Mouse (Mus musculus) CH12.LX (cell line): ENCODE results near the gene Appbp2. TPM values are rescaled to one million over a fixed set of nuclear protein-coding genes. Genes with fewer than 3 reads are reported as not detected.

Experiments used
- DNase-seq: peaks from one replicate; pipeline ENCODE4 v3.0.0-alpha.2; 2013; ENCODE audit errors: extremely low read depth
- H3K27ac ChIP-seq: 2 replicates; pipeline ENCODE4 v1.5.1; 2012; ENCODE audit warnings: low read depth, mild to moderate bottlenecking, control low read depth, moderate library complexity; ENCODE audit not compliant: insufficient read depth
- H3K27me3 ChIP-seq: replicated peaks from 2 replicates; pipeline ENCODE3; 2012; ENCODE audit warnings: inconsistent platforms
- H3K36me3 ChIP-seq, 2 experiments: replicated peaks in 1 of 2; 2 replicates each; pipeline versions ENCODE3 to v1.6.1; 2012; ENCODE audit warnings: inconsistent platforms in 1 of 2, low read length in 1 of 2, mild to moderate bottlenecking in 1 of 2, mixed read lengths in 1 of 2, moderate library complexity in 1 of 2; ENCODE audit not compliant: control insufficient read depth in 1 of 2, insufficient read depth in 1 of 2
- H3K4me1 ChIP-seq, 2 experiments: 2 replicates each; pipeline ENCODE4 v1.6.1; 2012; ENCODE audit warnings: inconsistent platforms in 1 of 2, moderate library complexity in 1 of 2; ENCODE audit not compliant: insufficient read depth in 2 of 2, control insufficient read depth in 1 of 2
- H3K4me2 ChIP-seq: 2 replicates; pipeline ENCODE4 v1.6.1; 2012; ENCODE audit warnings: low read depth, mild to moderate bottlenecking, control low read depth; ENCODE audit not compliant: poor library complexity, insufficient read depth, severe bottlenecking
- H3K4me3 ChIP-seq, 3 experiments: fragments of 150-350 bp in 1 of 3; sonication (generic) in 1 of 3; replicated peaks in 1 of 3; 2 replicates each; pipeline versions ENCODE3 to v1.5.1; 2011 to 2012; ENCODE audit warnings: low read depth in 2 of 3, low read length in 2 of 3, mild to moderate bottlenecking in 2 of 3, moderate library complexity in 2 of 3, control low read depth in 1 of 3, improper control_type of control experiment in 1 of 3, inconsistent platforms in 1 of 3, mixed read lengths in 1 of 3; ENCODE audit not compliant: poor library complexity in 1 of 3
- H3K79me2 ChIP-seq: replicated peaks from 2 replicates; pipeline ENCODE4 v1.6.1; 2012; ENCODE audit warnings: mild to moderate bottlenecking, moderate library complexity; ENCODE audit not compliant: control insufficient read depth, poor library complexity, insufficient read depth, severe bottlenecking; ENCODE audit errors: extremely low read depth
- H3K9ac ChIP-seq: 2 replicates; pipeline ENCODE4 v1.6.1; 2012; ENCODE audit warnings: low read depth, mild to moderate bottlenecking, control low read depth, moderate library complexity; ENCODE audit not compliant: insufficient read depth
- H3K9me3 ChIP-seq: replicated peaks from 2 replicates; pipeline ENCODE3; 2012; ENCODE audit warnings: low read length, inconsistent platforms, mixed read lengths
- CHD2 ChIP-seq: IDR thresholded peaks from 2 replicates; pipeline ENCODE4 v1.6.1; 2011; ENCODE audit warnings: low read length, improper control_type of control experiment
- CTCF ChIP-seq, 2 experiments: IDR thresholded peaks in 1 of 2; conservative IDR thresholded peaks in 1 of 2; 2 replicates each; pipeline ENCODE4 v1.5.1; 2011 to 2012; ENCODE audit warnings: low read depth in 2 of 2, low read length in 2 of 2, improper control_type of control experiment in 1 of 2, inconsistent platforms in 1 of 2, mild to moderate bottlenecking in 1 of 2, moderate library complexity in 1 of 2
- EP300 ChIP-seq: IDR thresholded peaks from 2 replicates; pipeline ENCODE4 v1.6.1; 2011; ENCODE audit warnings: low read length, improper control_type of control experiment
- GABPA ChIP-seq: IDR thresholded peaks from 2 replicates; pipeline ENCODE4 v1.6.1; 2012; ENCODE audit warnings: low read depth, low read length, improper control_type of control experiment, inconsistent platforms; ENCODE audit not compliant: insufficient replicate concordance
- HCFC1 ChIP-seq: IDR thresholded peaks from 2 replicates; pipeline ENCODE4 v1.6.1; 2012; ENCODE audit warnings: low read depth, mild to moderate bottlenecking, inconsistent platforms, low read length, improper control_type of control experiment
- JUN ChIP-seq: IDR thresholded peaks from 2 replicates; pipeline ENCODE4 v1.6.1; 2011; ENCODE audit warnings: low read depth, mild to moderate bottlenecking, low read length, improper control_type of control experiment, moderate library complexity; ENCODE audit not compliant: insufficient read depth
- MEF2A ChIP-seq: IDR thresholded peaks from 2 replicates; pipeline ENCODE4 v1.6.1; 2014; ENCODE audit warnings: low read depth, mild to moderate bottlenecking, inconsistent platforms, low read length, improper control_type of control experiment, borderline replicate concordance
- MXI1 ChIP-seq: IDR thresholded peaks from 2 replicates; pipeline ENCODE4 v1.6.1; 2011; ENCODE audit warnings: mild to moderate bottlenecking, low read depth, low read length, improper control_type of control experiment
- MYC ChIP-seq: IDR thresholded peaks from 2 replicates; pipeline ENCODE4 v1.6.1; 2011; ENCODE audit warnings: low read depth, mild to moderate bottlenecking, improper control_type of control experiment, low read length
- NELFE ChIP-seq: IDR thresholded peaks from 2 replicates; pipeline ENCODE4 v1.6.1; 2011; ENCODE audit warnings: low read depth, low read length, improper control_type of control experiment
- NRF1 ChIP-seq: IDR thresholded peaks from 2 replicates; pipeline ENCODE4 v1.6.1; 2014; ENCODE audit warnings: low read depth, mild to moderate bottlenecking, inconsistent platforms, low read length, improper control_type of control experiment, moderate library complexity
- PAX5 ChIP-seq: IDR thresholded peaks from 2 replicates; pipeline ENCODE4 v1.6.1; 2012; ENCODE audit warnings: low read length, inconsistent platforms, mixed read lengths
- POLR2A ChIP-seq: IDR thresholded peaks from 2 replicates; pipeline ENCODE4 v1.6.1; 2011; ENCODE audit warnings: low read depth, mild to moderate bottlenecking, improper control_type of control experiment, low read length
- POLR2AphosphoS2 ChIP-seq: IDR thresholded peaks from 2 replicates; pipeline ENCODE4 v1.6.1; 2011; ENCODE audit warnings: low read depth, low read length, improper control_type of control experiment
- RCOR1 ChIP-seq: conservative IDR thresholded peaks from 2 replicates; pipeline ENCODE4 v1.6.1; 2012; ENCODE audit warnings: low read depth, mild to moderate bottlenecking, inconsistent platforms, low read length, improper control_type of control experiment
- USF1 ChIP-seq: IDR thresholded peaks from 2 replicates; pipeline ENCODE4 v1.6.1; 2014; ENCODE audit warnings: low read depth, mild to moderate bottlenecking, inconsistent platforms, low read length, improper control_type of control experiment
- USF2 ChIP-seq: conservative IDR thresholded peaks from 2 replicates; pipeline ENCODE4 v1.6.1; 2011; ENCODE audit warnings: low read depth, low read length, improper control_type of control experiment
- ZKSCAN1 ChIP-seq: IDR thresholded peaks from 2 replicates; pipeline ENCODE4 v1.6.1; 2012; ENCODE audit warnings: low read depth, inconsistent platforms, low read length, improper control_type of control experiment, borderline replicate concordance
- ZNF384 ChIP-seq: IDR thresholded peaks from 2 replicates; pipeline ENCODE4 v1.6.1; 2012; ENCODE audit warnings: low read depth, low read length, improper control_type of control experiment, inconsistent platforms
- dilution Hi-C: fragments of 300-500 bp; cut with MboI; formaldehyde crosslinking; loops from 2 replicates; pipeline ENCODE4 v1.14.3; 2020; ENCODE audit warnings: low sequenced_read_pairs; ENCODE audit not compliant: extremely low pct_unique_long_range_greater_than_20kb, extremely low pct_ligation_motif_present
- in situ Hi-C: fragments of 300-500 bp; cut with MboI; formaldehyde crosslinking; loops from 3 replicates; pipeline ENCODE4 v1.14.3; 2019; ENCODE audit warnings: low sequenced_read_pairs, low pct_ligation_motif_present, low pct_unique_long_range_greater_than_20kb, mixed read lengths
- polyA plus RNA-seq: library from polyadenylated mRNA; unstranded; fragments of >175 nt; gene quantifications from 2 replicates; pipeline ENCODE4 v1.2.1, GENCODE M21; 2012; ENCODE audit warnings: low read depth; ENCODE audit not compliant: insufficient read length
- total RNA-seq, 2 experiments: library from RNA; depleted of rRNA; stranded (reverse); fragments of 300-350 nt in 1 of 2; fragments of >200 nt in 1 of 2; gene quantifications; 2 replicates each; pipeline ENCODE4 v1.2.3; 2012 to 2014

Gene Appbp2
- total and polyA plus RNA-seq, 3 experiments = 31.1 to 37.4 (median 36.6) TPM

DNA sequence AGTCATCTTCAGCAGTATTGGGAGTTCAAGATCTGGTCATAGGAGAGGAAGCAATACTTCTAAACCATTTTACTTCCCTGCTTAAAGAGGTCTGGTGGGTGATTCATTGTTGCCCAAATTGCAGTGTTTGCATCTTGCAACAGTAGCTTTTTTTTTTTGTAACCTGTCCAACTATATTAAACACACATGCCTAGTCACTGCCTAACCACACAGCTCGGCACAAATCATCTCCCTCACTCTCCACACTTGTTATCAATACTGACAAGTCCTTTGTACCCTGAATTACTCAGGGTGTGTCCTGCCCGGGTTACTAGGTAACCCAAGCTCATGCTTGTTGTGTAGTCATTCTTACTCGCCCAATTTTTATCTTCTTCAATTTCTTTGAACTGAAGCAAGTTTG is 15.5 kb upstream of the Appbp2 start:
- Histone ChIP-seq H3K4me3 (no peak overlapping the region), H3K4me2 (no peak overlapping the region), H3K36me3 (no peaks in the 10 kb centered on the region), H3K27me3 (no peaks in the 10 kb centered on the region), H3K9me3 (no peaks in the 10 kb centered on the region), H3K9ac (no peak overlapping the region), H3K79me2 (no peaks in the 10 kb centered on the region), H3K4me1 (peaks cover 0 to 3% of the 10 kb centered on the region in 2 experiments; a peak in 1 of 4 replicates), H3K27ac (no peak overlapping the region)
- in situ Hi-C loops (loop anchor here (10.0 kb wide), 1 partner anchor 336 kb away; the partner anchor contains the start of gene Znhit3), dilution Hi-C loops (no loop called here)
- no peak for DNase-seq
- no peak for TF ChIP-seq PAX5
- TF ChIP-seq GABPA = no peak
- no peak for TF ChIP-seq JUN

DNA sequence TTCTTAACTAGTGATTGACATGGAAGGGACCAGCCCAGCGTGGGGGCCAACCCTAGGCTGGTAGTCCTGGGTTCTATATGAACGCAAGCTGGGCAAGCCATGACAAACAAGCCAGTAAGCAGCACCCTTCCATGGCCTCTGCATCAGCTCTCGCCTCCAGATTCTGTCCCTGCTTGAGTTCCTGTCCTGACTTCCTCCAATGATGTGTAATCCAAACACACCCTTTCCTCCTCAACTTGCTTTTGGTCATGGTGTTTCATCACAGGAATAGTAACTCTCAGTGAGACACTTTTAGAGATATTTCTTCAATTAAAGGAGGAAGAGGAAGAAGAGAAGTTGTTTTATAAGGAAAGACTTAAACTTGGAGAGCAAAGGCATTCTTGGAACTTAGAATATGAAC is 14.4 kb upstream of the Appbp2 start:
- H3K4me1 ChIP-seq = peaks cover 0 to 3% of the 10 kb centered on the region in 2 experiments; a peak in 1 of 4 replicates
- dilution Hi-C loops = no loop called here
- in situ Hi-C loops = no loop called here
- H3K9me3 ChIP-seq = no peaks in the 10 kb centered on the region
- H3K4me3 ChIP-seq = no peak overlapping the region
- H3K27ac ChIP-seq = no peak overlapping the region
- no peaks in the 10 kb centered on the region for H3K79me2 ChIP-seq
- DNase-seq = no peak
- H3K27me3 ChIP-seq = no peaks in the 10 kb centered on the region
- TF ChIP-seq POLR2A = no peak
- no peak for TF ChIP-seq ZNF384
- no peak for TF ChIP-seq USF1
- TF ChIP-seq MXI1 = no peak
- H3K36me3 ChIP-seq = no peaks in the 10 kb centered on the region
- H3K4me2 ChIP-seq = no peak overlapping the region
- no peak overlapping the region for H3K9ac ChIP-seq

DNA sequence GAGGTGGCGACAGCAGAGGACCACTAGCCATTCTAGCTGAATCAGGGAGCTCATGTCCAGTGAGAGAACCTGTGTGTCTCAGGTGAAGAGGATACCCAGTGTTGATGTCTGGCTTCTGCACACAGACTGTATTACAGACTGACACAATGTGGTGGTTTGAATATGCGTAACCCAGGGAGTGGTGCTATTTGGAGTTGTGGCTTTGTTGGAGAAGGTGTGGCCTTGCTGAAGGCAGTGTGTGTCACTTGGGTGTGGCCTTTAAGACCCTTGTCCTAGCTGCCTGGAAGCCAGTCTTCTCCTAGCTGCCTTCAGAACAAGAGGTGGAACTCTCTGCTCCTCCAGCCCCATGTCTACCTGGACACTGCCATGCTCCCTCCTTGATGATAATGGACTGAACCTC is 13.2 kb upstream of the Appbp2 start:
- Histone ChIP-seq H3K36me3 (peaks cover 0 to 4% of the 10 kb centered on the region in 2 experiments), H3K27ac (no peak overlapping the region), H3K4me3 (no peak overlapping the region), H3K4me2 (no peak overlapping the region), H3K27me3 (no peaks in the 10 kb centered on the region), H3K4me1 (peaks cover 0 to 3% of the 10 kb centered on the region in 2 experiments; a peak in 1 of 4 replicates), H3K9ac (no peak overlapping the region), H3K79me2 (no peaks in the 10 kb centered on the region), H3K9me3 (no peaks in the 10 kb centered on the region)
- DNase-seq = no peak
- in situ Hi-C loops = no loop called here
- dilution Hi-C loops = no loop called here
- TF ChIP-seq MXI1 (no peak), MYC (no peak), EP300 (no peak), RCOR1 (no peak), PAX5 (no peak), CTCF (conservative IDR thresholded peaks at IDR 0.05 in 1 of 2, IDR thresholded peaks at IDR 0.05 in 1 of 2; ENCODE audit: low read depth in 2 of 2, low read length in 2 of 2) (no peak), CHD2 (no peak), GABPA (no peak), HCFC1 (no peak), NELFE (no peak), ZKSCAN1 (no peak), MEF2A (no peak), NRF1 (no peak), POLR2AphosphoS2 (no peak), USF2 (no peak)
